Mouse (Mus musculus): Measurements from ENCODE around the gene Map6.
"Not testable (repeated sequence)": the region's sequence is repeated elsewhere in the genome, so short reads cannot be mapped to it uniquely, and the experiment has no call there.

GRCm38 (mm10) chr7:99374325-99374724, 107.1 kb downstream of the Map6 start:
- not testable (repeated sequence) for TF ChIP-seq POLR2A, CTCF (IDR thresholded peaks at IDR 0.05; ENCODE audit: extremely low read depth, insufficient read depth, low read length)
